15 mouse cellular contexts compared by ENCODE assay signal in the genomic region with DNA sequence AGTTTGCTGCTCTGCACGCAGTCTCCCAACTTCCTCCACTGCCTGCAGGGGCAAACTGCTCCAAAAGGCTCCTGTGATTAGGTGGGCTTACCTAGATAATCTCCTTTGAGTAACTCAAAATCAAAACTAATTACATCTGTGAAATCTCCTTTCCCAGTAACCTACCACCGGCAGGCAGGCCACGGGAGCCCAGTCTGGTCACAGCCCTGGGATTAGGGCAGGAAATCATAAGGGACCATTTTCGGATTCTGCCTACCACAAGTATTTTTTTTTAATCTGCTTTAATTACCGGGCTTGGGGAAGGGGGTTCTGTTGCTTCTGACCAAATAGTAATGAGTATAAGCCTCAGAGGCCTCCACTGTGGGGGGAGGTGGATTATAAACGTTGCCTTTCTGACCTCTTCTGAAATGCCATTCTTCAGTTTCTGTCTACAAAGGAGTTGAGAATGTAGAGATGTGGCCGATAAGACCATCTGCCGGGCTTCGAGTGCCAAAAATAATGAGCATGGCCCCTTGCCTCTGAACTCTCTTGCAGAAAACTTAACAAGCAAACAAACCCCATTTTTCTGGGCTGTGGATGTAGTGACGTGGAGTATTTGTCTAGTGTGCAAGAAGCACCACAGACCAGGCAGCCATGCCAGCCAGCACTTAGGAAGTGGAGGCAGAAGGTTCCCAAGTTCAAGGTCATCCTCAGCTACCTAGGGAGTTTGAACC.
A peak's percentile ranks its signal among the peaks of the same experiment; 100 is the strongest.
DNase-seq lines count a peak whose midpoint lies in the region; ATAC-seq lines count a peak whose summit lies in the region.
"Had no signal": no experiment of that assay in that cellular context is flagged by ENCODE, and none has a peak within 500 bp of the region (broad histone marks: within the 10 kb centered on the region; RNA-seq: fewer than 3 reads in every experiment).

No protein-coding gene starts in this region.

- DNase-seq in embryo, embryonic 10.5 days (ENCODE audit: low spot score): peak; percentile 36
- no peak for DNase-seq in embryo, embryonic 10 days (ENCODE audit: low spot score)
- no peak for DNase-seq in intestine, embryonic 14.5 days (ENCODE audit: low spot score)
- peak; percentile 71 for DNase-seq in retina, postnatal 1 day
- DNase-seq in retina, embryonic 14.5 days (ENCODE audit: low spot score): no peak
- DNase-seq in natural killer cell, adult 2 months (ENCODE audit: low spot score in 2 of 2): no peak
- no peak for DNase-seq in cerebellum, adult 9-11 months
- DNase-seq: adrenal gland, postnatal 25 days; kidney, adult 8-10 months; liver; lung, postnatal 10 days had no signal

- peak overlapping the region; percentile 33; the same call in 1 of the 2 replicates for H3K27ac ChIP-seq in intestine, embryonic 14.5 days (ENCODE audit: low read depth)
- H3K27ac ChIP-seq in intestine, embryonic 15.5 days: no peak overlapping the region; the same call in 1 of the 2 replicates
- H3K27ac ChIP-seq: forebrain, embryonic 12.5 days; left cerebral cortex, adult 2 months; midbrain, embryonic 12.5 days had no signal

- no peak overlapping the region for H3K4me3 ChIP-seq in intestine, embryonic 14.5 days (ENCODE audit: low read depth, low read length)
- H3K4me3 ChIP-seq in intestine, embryonic 15.5 days (replicated peaks): no peak overlapping the region
- H3K4me3 ChIP-seq: forebrain, embryonic 12.5 days; left cerebral cortex, adult 2 months; midbrain, embryonic 12.5 days had no signal

- no peaks in the 10 kb centered on the region for H3K36me3 ChIP-seq in intestine, embryonic 14.5 days (ENCODE audit: control insufficient read depth, insufficient read depth, low read length)
- H3K36me3 ChIP-seq in intestine, embryonic 15.5 days: no peaks in the 10 kb centered on the region
- H3K36me3 ChIP-seq: forebrain, embryonic 12.5 days; midbrain, embryonic 12.5 days had no signal

- no peak overlapping the region for H3K9ac ChIP-seq in intestine, embryonic 14.5 days (ENCODE audit: low read length)
- no peak overlapping the region for H3K9ac ChIP-seq in intestine, embryonic 15.5 days
- H3K9ac ChIP-seq: forebrain, embryonic 12.5 days; midbrain, embryonic 12.5 days had no signal

- no peak overlapping the region for H3K4me2 ChIP-seq in intestine, embryonic 14.5 days (ENCODE audit: low read length)
- no peak overlapping the region for H3K4me2 ChIP-seq in intestine, embryonic 15.5 days (replicated peaks)
- H3K4me2 ChIP-seq: forebrain, embryonic 12.5 days; midbrain, embryonic 12.5 days had no signal

- ATAC-seq in intestine, embryonic 14.5 days (replicated peaks; ENCODE audit: low FRiP score, low TSS enrichment, low read depth): no peak
- ATAC-seq in intestine, embryonic 15.5 days: no peak

- WGBS in intestine, embryonic 14.5 days: 30% methylated on average over 10 of the region's 10 CpGs
- WGBS in intestine, embryonic 15.5 days: 32% methylated on average over 10 of the region's 10 CpGs

- H3K27me3 ChIP-seq in intestine, embryonic 14.5 days (replicated peaks; ENCODE audit: control insufficient read depth, insufficient read depth, low read length): no peaks in the 10 kb centered on the region
- H3K27me3 ChIP-seq in intestine, embryonic 15.5 days (replicated peaks): no peaks in the 10 kb centered on the region
- H3K27me3 ChIP-seq: forebrain, embryonic 12.5 days had no signal

- peaks cover 42% of the 10 kb centered on the region for H3K4me1 ChIP-seq in intestine, embryonic 14.5 days (replicated peaks; ENCODE audit: control insufficient read depth, insufficient read depth, low read length)
- H3K4me1 ChIP-seq in intestine, embryonic 15.5 days (replicated peaks): peaks cover 21% of the 10 kb centered on the region

- no peaks in the 10 kb centered on the region for H3K9me3 ChIP-seq in intestine, embryonic 14.5 days (ENCODE audit: control insufficient read depth, low read length)
- no peaks in the 10 kb centered on the region for H3K9me3 ChIP-seq in intestine, embryonic 15.5 days
- H3K9me3 ChIP-seq: forebrain, embryonic 12.5 days; midbrain, embryonic 12.5 days had no signal

Comparison
In these comparisons a context has a peak if more than half of its experiments do, and no peak if none do; other contexts are left out.
1. DNase-seq: peak in embryo, embryonic 10.5 days (single experiment) and retina, postnatal 1 day (single experiment); none in embryo, embryonic 10 days (single experiment), intestine, embryonic 14.5 days (single experiment), retina, embryonic 14.5 days (single experiment), natural killer cell, adult 2 months (0 of 2) and cerebellum, adult 9-11 months (single experiment).